Mouse (Mus musculus): ENCODE measurements around the gene Ifrd2.

- TF ChIP-seq CTCF (IDR thresholded peaks at IDR 0.05; ENCODE audit: low read depth) (no peak), EP300 (IDR thresholded peaks at IDR 0.05; ENCODE audit: low read depth) (no peak)
Measured at GRCm38 (mm10) chr9:107594281-107595062, 7.0 kb downstream of the Ifrd2 start.

All from liver, embryonic 14.5 days (tissue).